18 mouse cellular contexts compared by ENCODE assay signal in the genomic region with DNA sequence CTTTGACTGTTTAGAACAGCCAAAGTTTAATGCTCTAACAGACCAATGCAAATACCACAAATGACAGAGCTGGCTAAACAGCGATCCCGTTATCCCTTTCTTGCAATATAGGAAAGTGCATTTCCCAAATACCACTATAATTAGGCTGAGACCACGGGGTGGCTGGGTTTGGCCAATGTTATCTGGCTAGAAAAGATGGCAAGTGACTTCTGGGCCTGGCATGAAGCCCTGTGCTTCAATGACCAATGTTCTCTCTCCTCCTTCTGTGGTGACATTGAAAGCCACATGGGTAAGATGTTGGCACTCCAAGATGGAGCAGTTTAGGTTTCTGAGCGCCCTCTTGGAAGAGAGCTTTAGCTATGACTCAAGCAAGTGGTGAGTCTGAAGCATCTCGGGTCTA.
"Had no signal": no experiment of that assay in that cellular context is flagged by ENCODE, and none has a peak within 500 bp of the region (broad histone marks: within the 10 kb centered on the region; RNA-seq: fewer than 3 reads in every experiment).

No protein-coding gene starts in this region.

- ATAC-seq: lung, postnatal 0 days; midbrain, embryonic 15.5 days had no signal

- DNase-seq: kidney, adult 8-10 months; kidney, postnatal 10 days; kidney, postnatal 4 days; liver, embryonic 13.5 days; lung, embryonic 14.5 days; right cerebral cortex, postnatal 14 days; right cerebral cortex, postnatal 4 days; thymus, adult 18-20 months; thymus, postnatal 36 days had no signal

- H3K4me2 ChIP-seq: kidney, embryonic 15.5 days; liver, embryonic 13.5 days; lung, embryonic 14.5 days; midbrain, embryonic 12.5 days; midbrain, embryonic 15.5 days; neural tube, embryonic 12.5 days; neural tube, embryonic 15.5 days had no signal

- H3K27ac ChIP-seq: kidney, embryonic 15.5 days; left cerebral cortex, adult 2 months; liver, embryonic 13.5 days; macrophage; midbrain, embryonic 12.5 days; midbrain, embryonic 15.5 days; neural tube, embryonic 12.5 days; neural tube, embryonic 15.5 days; stomach, postnatal 0 days had no signal

- H3K36me3 ChIP-seq: kidney, embryonic 15.5 days; liver, embryonic 13.5 days; midbrain, embryonic 12.5 days; midbrain, embryonic 15.5 days; neural tube, embryonic 12.5 days; neural tube, embryonic 15.5 days had no signal

- H3K4me3 ChIP-seq: kidney, embryonic 15.5 days; left cerebral cortex, adult 2 months; liver, embryonic 13.5 days; midbrain, embryonic 12.5 days; midbrain, embryonic 15.5 days; neural tube, embryonic 12.5 days; neural tube, embryonic 15.5 days had no signal

- H3K27me3 ChIP-seq: liver, embryonic 13.5 days; midbrain, embryonic 12.5 days; midbrain, embryonic 15.5 days; neural tube, embryonic 12.5 days; neural tube, embryonic 15.5 days had no signal

- H3K4me1 ChIP-seq: neural tube, embryonic 12.5 days had no signal

- H3K9me3 ChIP-seq: kidney, embryonic 15.5 days; liver, embryonic 13.5 days; midbrain, embryonic 12.5 days; midbrain, embryonic 15.5 days; neural tube, embryonic 12.5 days; neural tube, embryonic 15.5 days had no signal

- H3K9ac ChIP-seq: kidney, embryonic 15.5 days; liver, embryonic 13.5 days; lung, embryonic 14.5 days; midbrain, embryonic 12.5 days; midbrain, embryonic 15.5 days; neural tube, embryonic 12.5 days; neural tube, embryonic 15.5 days had no signal
